Mouse (Mus musculus) stomach, postnatal 0 days (tissue): Measurements from ENCODE around the gene Dmrtc2.

Experiments used
- CTCF ChIP-seq: IDR thresholded peaks from 2 replicates; pipeline ENCODE4 v1.5.1; 2016; ENCODE audit warnings: antibody characterized with exemption, low read depth, mild to moderate bottlenecking, moderate library complexity
- EP300 ChIP-seq: optimal IDR thresholded peaks from 2 replicates; pipeline ENCODE3; 2016; ENCODE audit warnings: antibody characterized with exemption

GRCm38 (mm10) chr7:24897959-24898358 is 28.1 kb downstream of the Dmrtc2 start:
- TF ChIP-seq CTCF = no peak
- TF ChIP-seq EP300 = no peak
